Mouse (Mus musculus) intestine, embryonic 16.5 days (tissue): ENCODE results near the gene Atg7. TPM values are rescaled to one million over a fixed set of nuclear protein-coding genes. Genes with fewer than 3 reads are reported as not detected.

Experiments used
- ATAC-seq: fragments of 200-750 bp; cut with Nextera tagmentation; 2 replicates; pipeline ENCODE4 v1.8.0; 2017; ENCODE audit warnings: moderate TSS enrichment, moderate library complexity
- H3K27ac ChIP-seq: fragments of 300-500 bp; sonication (generic); 2 replicates; pipeline ENCODE4 v1.5.1; 2014; ENCODE audit warnings: mild to moderate bottlenecking, low read length
- H3K27me3 ChIP-seq: fragments of 300-500 bp; sonication (generic); replicated peaks from 2 replicates; pipeline ENCODE4 v1.6.1; 2014; ENCODE audit warnings: low read length, control low read depth, mixed read lengths; ENCODE audit not compliant: control insufficient read depth, insufficient read depth
- H3K36me3 ChIP-seq: fragments of 300-500 bp; sonication (generic); 2 replicates; pipeline ENCODE4 v1.6.1; 2014; ENCODE audit warnings: low read length, control low read depth; ENCODE audit not compliant: control insufficient read depth, insufficient read depth
- H3K4me1 ChIP-seq: fragments of 300-500 bp; sonication (generic); 2 replicates; pipeline ENCODE4 v1.6.1; 2014; ENCODE audit warnings: low read length, control low read depth, mixed read lengths; ENCODE audit not compliant: control insufficient read depth, insufficient read depth
- H3K4me2 ChIP-seq: fragments of 300-500 bp; sonication (generic); 2 replicates; pipeline ENCODE4 v1.6.1; 2014; ENCODE audit warnings: low read depth, low read length, control low read depth
- H3K4me3 ChIP-seq: fragments of 300-500 bp; sonication (generic); 2 replicates; pipeline ENCODE4 v1.5.1; 2014; ENCODE audit warnings: mild to moderate bottlenecking, low read length
- H3K9ac ChIP-seq: fragments of 300-500 bp; sonication (generic); 2 replicates; pipeline ENCODE4 v1.6.1; 2014; ENCODE audit warnings: low read depth, low read length
- H3K9me3 ChIP-seq: fragments of 300-500 bp; sonication (generic); 2 replicates; pipeline ENCODE4 v1.6.1; 2016; ENCODE audit warnings: low read length, control low read depth; ENCODE audit not compliant: control insufficient read depth
- WGBS: fragments of 180-500 bp; shearing (Covaris S2); extraction: QIAGEN DNeasy Blood & Tissue Kit; methylation state at CpG from one replicate; pipeline ENCODE4 v1.1.7; 2014; 5-methylcytosine and 5-hydroxymethylcytosine counted together
- polyA plus RNA-seq: library from polyadenylated mRNA; unstranded; fragments of >200 nt; fragmentation: Nextera tagmentation; extraction: Ambion mirVana; gene quantifications from 2 replicates; pipeline ENCODE4 v1.2.1, GENCODE M21; 2015

Gene Atg7
- polyA plus RNA-seq, 1 experiment from 2014 or later, result 25.5 TPM

DNA sequence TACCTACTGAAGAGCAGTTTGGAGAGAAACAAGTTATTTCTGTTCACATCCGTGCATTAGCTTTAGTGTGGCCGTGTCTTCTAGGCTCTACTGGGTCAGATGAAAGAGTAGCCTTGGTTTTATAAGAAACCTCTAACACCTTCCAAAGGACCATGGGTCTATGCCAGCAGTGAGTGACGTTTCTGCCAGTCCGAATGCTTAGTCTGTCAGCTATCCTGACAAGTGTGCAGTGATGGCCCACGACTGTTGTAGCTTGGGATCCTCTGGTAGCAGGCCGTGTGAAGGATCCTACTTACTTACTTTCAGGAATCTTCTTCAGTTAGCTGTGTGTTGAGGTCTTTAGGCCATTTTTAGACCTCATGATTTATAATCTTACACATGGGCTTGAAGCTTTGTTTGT is 123.4 kb downstream of the Atg7 start:
- ATAC-seq, result no peak
- Histone ChIP-seq H3K4me1 (no peaks in the 10 kb centered on the region), H3K9ac (no peak overlapping the region), H3K27me3 (no peaks in the 10 kb centered on the region), H3K27ac (no peak overlapping the region), H3K36me3 (no peaks in the 10 kb centered on the region), H3K9me3 (no peaks in the 10 kb centered on the region), H3K4me2 (no peak overlapping the region), H3K4me3 (no peak overlapping the region)
- WGBS, result 91% methylated on average over 6 of the region's 6 CpGs

DNA sequence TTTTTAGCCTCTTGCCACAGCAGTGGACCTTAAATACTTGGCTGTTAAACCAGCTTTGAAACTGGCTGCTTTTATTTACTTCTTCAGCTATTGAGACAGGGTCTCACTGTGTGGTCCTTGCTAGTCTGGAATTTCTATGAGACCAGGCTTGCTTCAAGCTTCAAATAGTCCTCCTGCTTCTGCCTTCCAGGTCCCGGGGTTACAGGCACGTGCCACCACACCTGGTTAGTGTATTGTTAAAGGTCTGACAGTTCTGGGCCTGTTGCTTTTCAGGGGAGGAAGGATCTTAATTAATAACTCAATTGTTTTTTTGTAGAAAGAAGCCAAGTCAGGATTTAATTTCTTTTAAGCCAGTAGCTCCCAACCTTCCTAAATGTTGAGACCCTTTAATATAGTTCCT is 124.8 kb downstream of the Atg7 start:
- no peak for ATAC-seq
- no peak overlapping the region for H3K4me2 ChIP-seq
- no peaks in the 10 kb centered on the region for H3K9me3 ChIP-seq
- no peaks in the 10 kb centered on the region for H3K36me3 ChIP-seq
- no peak overlapping the region for H3K27ac ChIP-seq
- no peaks in the 10 kb centered on the region for H3K27me3 ChIP-seq
- no peak overlapping the region for H3K9ac ChIP-seq
- no peaks in the 10 kb centered on the region for H3K4me1 ChIP-seq
- 48% methylated on average over 2 of the region's 2 CpGs for WGBS
- no peak overlapping the region for H3K4me3 ChIP-seq

GRCm38 (mm10) chr6:114770337-114770736 is 127.4 kb downstream of the Atg7 start:
- Histone ChIP-seq H3K9me3 (no peaks in the 10 kb centered on the region), H3K9ac (no peak overlapping the region), H3K4me2 (no peak overlapping the region), H3K27me3 (no peaks in the 10 kb centered on the region), H3K36me3 (no peaks in the 10 kb centered on the region), H3K4me3 (no peak overlapping the region), H3K27ac (no peak overlapping the region), H3K4me1 (no peaks in the 10 kb centered on the region)
- ATAC-seq, result no peak
- 79% methylated on average over 2 of the region's 2 CpGs for WGBS

DNA sequence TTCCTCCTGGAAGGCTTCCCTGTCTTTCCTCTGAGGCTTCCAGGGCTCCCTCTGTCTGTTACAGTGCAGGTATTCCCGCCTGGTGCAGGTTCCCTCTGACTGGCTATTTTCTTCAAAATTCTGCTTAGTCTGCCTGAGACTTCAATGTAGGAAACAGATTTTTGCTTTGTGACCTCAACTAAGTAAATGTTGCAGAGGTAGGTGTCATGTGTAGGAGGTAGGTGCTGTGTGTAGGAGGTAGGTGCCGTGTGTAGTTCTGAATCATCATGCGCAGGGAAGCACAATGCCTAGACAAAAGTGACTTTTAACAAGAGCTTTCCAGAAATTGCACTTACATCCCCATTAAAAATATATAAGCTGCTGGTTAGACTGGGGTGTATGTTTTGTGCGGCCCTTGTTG is 128.6 kb downstream of the Atg7 start:
- H3K36me3 ChIP-seq, result no peaks in the 10 kb centered on the region
- no peak overlapping the region for H3K4me2 ChIP-seq
- no peaks in the 10 kb centered on the region for H3K9me3 ChIP-seq
- no peak for ATAC-seq
- H3K4me3 ChIP-seq, result no peak overlapping the region
- WGBS, result 84% methylated on average over 4 of the region's 4 CpGs
- no peak overlapping the region for H3K9ac ChIP-seq
- no peaks in the 10 kb centered on the region for H3K4me1 ChIP-seq
- H3K27ac ChIP-seq, result no peak overlapping the region
- no peaks in the 10 kb centered on the region for H3K27me3 ChIP-seq

DNA sequence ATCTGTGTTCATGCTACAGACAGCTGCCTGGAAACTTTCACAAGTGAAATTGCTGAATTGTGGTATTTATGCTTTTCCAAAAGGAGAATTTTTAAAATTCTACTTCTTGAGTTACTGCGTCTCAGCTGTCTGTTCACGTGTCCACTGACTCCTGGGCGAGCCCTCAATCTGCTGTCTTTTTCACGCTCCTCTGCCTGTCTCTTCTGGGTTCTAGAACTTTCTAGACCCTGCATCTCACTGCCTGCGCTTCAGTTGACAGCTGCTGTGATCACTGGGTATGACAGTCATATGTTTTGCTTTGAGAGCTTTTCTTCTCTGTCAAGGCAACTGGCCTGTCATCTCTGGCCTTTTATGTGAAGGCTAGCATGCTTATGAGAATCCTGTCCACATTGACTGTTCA is 132.3 kb downstream of the Atg7 start:
- WGBS, result 85% methylated on average over 5 of the region's 5 CpGs
- ATAC-seq, result no peak
- H3K9ac ChIP-seq, result no peak overlapping the region
- H3K4me2 ChIP-seq, result no peak overlapping the region
- no peaks in the 10 kb centered on the region for H3K36me3 ChIP-seq
- H3K4me1 ChIP-seq, result 0 out of 2 replicates have a peak, but pooled peaks cover 6% of the 10 kb centered on the region
- no peak overlapping the region for H3K4me3 ChIP-seq
- no peaks in the 10 kb centered on the region for H3K27me3 ChIP-seq
- H3K9me3 ChIP-seq, result no peaks in the 10 kb centered on the region
- H3K27ac ChIP-seq, result no peak overlapping the region

DNA sequence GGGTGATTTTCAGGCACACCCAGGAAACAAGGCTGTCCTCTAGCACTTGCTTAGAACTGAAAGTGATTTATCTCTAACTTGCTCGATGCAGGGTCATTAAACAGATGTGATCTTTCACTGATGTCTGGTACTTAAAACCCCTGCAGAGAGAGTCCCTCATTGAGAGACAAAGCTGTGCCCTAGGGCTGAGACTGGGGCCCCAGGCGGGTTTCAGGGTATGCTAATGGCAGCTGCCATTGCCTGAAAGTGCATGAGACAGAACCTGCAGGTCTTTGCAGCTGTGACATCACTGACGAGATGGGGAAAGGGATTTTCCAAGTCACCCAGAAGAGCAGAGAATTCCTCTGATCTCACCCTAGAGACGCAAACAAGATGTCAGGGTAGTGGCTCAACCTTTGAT is 135.0 kb downstream of the Atg7 start:
- Histone ChIP-seq H3K36me3 (no peaks in the 10 kb centered on the region), H3K4me1 (peaks cover 22% of the 10 kb centered on the region), H3K9me3 (no peaks in the 10 kb centered on the region), H3K4me3 (no peak overlapping the region), H3K27ac (no peak overlapping the region), H3K4me2 (no peak overlapping the region), H3K9ac (no peak overlapping the region), H3K27me3 (no peaks in the 10 kb centered on the region)
- WGBS, result 36% methylated on average over 4 of the region's 4 CpGs
- ATAC-seq, result no peak

DNA sequence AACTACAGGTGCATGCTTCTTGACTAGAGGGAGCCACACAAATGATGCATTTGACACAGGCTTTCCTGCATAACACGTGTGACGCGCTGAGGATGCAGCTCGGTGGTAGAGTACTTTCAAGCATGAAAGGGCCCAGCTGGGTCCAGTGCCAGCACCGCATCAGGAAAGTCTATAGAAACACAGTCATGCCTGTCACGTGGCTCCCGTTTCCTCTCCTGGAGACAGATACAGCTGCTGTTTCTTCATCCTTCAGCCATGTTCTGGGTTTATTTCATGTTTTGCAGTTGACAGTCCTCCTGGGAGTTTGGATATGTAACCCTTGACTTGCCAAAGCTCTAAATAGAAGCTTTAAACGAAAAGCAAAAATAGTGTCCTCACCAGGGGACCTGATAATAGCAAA is 135.8 kb downstream of the Atg7 start:
- WGBS, result 60% methylated on average over 8 of the region's 8 CpGs
- Histone ChIP-seq H3K4me3 (no peak overlapping the region), H3K27ac (no peak overlapping the region), H3K4me2 (no peak overlapping the region), H3K36me3 (no peaks in the 10 kb centered on the region), H3K9me3 (no peaks in the 10 kb centered on the region), H3K4me1 (peaks cover 23% of the 10 kb centered on the region), H3K27me3 (no peaks in the 10 kb centered on the region), H3K9ac (no peak overlapping the region)
- ATAC-seq, result no peak

DNA sequence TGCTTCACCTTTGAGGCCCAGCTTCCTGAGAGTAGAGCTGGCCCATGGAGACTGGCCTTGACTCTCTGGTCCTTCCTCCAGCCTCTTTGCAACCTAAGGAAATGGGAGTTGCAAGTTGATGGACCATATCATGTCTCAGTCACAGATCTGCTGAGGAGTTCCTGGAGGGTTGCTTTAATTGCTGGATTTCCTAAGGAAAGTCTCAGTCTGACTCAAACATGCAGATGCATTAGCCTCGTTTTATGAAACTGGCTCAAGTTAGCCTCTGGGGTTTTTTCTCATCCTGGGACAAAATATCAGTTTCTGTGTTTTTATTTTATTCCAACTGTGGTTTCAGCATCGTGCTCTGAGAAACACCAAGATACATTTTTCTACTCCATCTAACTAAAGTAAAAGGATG is 137.7 kb downstream of the Atg7 start:
- peaks cover 23% of the 10 kb centered on the region for H3K4me1 ChIP-seq
- no peaks in the 10 kb centered on the region for H3K27me3 ChIP-seq
- no peaks in the 10 kb centered on the region for H3K9me3 ChIP-seq
- ATAC-seq, result no peak
- no peak overlapping the region for H3K4me2 ChIP-seq
- no peak overlapping the region for H3K4me3 ChIP-seq
- no peaks in the 10 kb centered on the region for H3K36me3 ChIP-seq
- WGBS, result 82% methylated on average over 2 of the region's 2 CpGs
- no peak overlapping the region for H3K9ac ChIP-seq
- no peak overlapping the region for H3K27ac ChIP-seq

DNA sequence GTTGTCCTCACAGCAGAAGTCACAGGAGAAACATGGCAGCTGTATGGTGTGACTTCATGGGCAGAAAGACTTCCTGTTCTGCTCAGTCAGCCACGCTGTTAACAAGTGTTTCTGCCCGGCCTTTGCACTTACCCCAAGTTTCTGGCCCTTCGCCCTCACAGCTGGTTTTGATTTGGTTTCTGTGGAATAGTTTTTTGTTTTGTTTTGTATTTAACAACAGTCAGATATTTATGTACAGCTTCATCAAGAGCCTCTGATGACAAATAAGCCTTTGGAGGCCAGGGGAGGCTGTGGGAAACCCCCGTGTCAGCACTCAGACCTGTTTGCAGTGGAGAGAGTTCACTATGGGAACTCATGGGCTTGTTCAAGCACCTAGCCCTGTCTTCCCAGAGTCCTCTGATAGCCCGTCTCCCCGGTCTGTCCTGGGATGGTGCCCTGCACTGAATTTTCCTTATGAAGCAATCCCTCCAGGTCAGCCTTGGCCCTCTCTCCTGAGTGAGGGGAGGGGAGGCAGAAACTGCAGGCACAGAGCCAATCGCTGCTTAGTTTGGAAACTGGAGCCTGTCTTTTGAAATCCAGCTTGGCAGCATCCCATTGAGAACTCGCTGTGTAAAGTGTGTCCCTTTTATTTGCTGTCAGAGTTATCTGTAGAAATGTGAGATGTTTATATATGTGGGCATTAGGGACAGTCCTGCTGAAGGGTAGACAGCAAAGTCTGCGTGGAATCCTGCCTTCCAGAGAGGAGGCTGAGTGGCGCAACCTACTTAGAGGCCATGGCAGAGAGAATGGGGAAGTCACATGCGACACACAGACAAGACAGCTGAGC is 138.7 kb downstream of the Atg7 start:
- 40% methylated on average over 11 of the region's 11 CpGs for WGBS
- Histone ChIP-seq H3K4me1 (peaks cover 23% of the 10 kb centered on the region), H3K9me3 (no peaks in the 10 kb centered on the region), H3K36me3 (no peaks in the 10 kb centered on the region), H3K4me2 (no peak overlapping the region), H3K9ac (no peak overlapping the region), H3K4me3 (no peak overlapping the region), H3K27ac (peak overlapping the region; percentile 31; the same call in 1 of the 2 replicates), H3K27me3 (no peaks in the 10 kb centered on the region)
- ATAC-seq, result peak; percentile 52

DNA sequence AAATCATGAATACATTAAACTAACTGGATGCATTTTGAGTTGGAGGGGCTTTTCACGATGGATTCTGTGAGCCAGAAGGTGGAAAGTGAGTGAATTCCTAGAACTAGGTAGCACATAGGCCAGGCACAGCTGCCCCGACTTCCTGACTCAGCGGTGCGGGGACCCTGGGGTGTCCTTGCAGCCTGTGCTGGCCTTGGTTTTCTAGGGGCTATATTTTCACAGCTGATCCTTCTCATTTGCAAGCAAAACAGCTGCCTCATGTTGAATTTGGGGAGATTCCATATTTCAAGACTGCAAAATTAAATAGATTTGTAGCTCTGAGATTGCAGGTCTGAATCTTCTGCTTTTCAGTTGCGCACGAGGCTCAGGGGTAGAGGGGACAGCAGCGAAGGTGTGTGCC is 139.6 kb downstream of the Atg7 start:
- H3K27ac ChIP-seq, result no peak overlapping the region
- H3K4me1 ChIP-seq, result peaks cover 23% of the 10 kb centered on the region
- H3K4me3 ChIP-seq, result no peak overlapping the region
- ATAC-seq, result no peak
- H3K36me3 ChIP-seq, result no peaks in the 10 kb centered on the region
- H3K27me3 ChIP-seq, result no peaks in the 10 kb centered on the region
- H3K9me3 ChIP-seq, result no peaks in the 10 kb centered on the region
- no peak overlapping the region for H3K4me2 ChIP-seq
- no peak overlapping the region for H3K9ac ChIP-seq
- 65% methylated on average over 7 of the region's 7 CpGs for WGBS
